Mouse (Mus musculus) cerebellum, adult 8-10 months (tissue): ENCODE data around the gene Gm21970.

Experiments used
- DNase-seq: peaks from one replicate; pipeline ENCODE4 v3.0.0; 2022

Gm21970 gene

DNA sequence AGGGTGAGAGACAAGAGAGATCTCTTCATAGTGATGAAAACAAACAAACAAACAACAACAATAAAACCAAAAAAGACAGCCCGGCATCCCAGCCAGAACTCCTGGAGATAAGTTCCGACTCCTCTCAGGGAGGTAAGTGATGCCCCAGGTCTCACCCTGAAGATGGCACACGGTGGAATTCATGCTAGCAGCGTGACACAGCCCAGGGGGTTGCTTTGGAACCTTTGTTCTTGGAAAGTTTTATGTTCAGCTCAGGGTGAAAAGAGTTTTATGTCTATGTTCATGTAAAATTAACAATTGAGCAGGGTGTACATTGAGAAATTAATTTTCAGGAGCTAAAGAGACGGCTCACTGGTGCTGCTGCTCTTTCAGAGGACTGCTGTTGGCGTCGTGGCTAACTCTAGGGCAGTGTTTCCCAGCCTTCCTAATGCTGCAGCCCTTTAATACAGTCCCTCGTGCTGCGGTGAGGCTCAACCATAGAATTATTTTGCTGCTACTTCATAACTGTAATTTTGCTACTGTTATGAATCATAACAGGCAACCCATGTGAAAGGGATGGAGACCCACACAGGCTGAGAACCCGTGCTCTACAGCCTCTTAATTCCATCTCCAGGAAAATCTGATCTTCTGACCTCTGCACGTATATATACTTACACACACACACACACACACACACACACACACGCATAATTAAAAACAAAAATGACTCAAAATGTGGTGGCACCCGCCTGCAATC, 74.2 kb downstream of the Gm21970 start:
- DNase-seq = no peak

DNA sequence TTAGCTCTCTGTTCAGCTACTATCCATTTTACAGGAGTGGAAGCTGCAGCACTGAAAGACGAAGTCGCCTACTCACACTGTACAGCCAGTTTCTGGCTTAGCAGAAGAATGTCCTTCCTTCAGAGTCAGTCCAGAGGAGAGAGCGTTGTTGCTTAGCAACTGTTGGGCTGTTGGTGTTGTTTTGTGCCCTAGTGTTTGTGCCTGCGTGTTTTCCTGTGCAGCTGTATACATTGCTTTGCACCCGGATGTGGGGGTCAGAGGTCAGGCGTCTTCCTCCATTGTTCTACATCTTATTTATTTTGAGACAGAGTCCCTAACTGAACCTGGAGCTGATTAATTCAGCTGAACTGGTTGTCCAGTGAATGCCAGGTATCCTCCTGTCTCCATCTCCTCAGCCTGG, 75.0 kb downstream of the Gm21970 start:
- no peak for DNase-seq
